Mouse (Mus musculus): ENCODE results near the gene Il15ra. TPM values are rescaled to one million over a fixed set of nuclear protein-coding genes. Genes with fewer than 3 reads are reported as not detected.

Gene Il15ra
- polyA plus RNA-seq, 1 experiment: 33.2 TPM

DNA sequence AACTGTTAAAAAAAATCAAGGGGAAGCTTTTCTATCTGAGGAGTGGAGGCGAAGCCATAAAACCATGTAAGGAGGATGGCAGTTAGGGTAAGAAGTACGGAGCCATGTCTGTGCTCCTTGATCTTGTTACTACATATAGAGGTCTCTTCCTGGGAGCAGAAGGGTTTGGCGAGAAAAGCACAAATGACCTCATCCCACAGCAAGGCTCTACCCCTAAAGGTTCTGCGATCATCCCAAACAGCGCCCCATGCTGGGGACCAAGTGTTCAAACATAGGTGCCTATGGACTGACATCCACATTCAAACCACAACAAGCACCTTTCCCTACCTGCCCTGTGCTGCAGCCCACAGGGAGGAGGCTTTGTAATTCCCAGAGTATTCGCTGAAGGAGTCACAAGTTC, 40.7 kb upstream of the Il15ra start:
- TF ChIP-seq POLR2A (IDR thresholded peaks at IDR 0.05; ENCODE audit: low read depth, low read length) (no peak), CTCF (IDR thresholded peaks at IDR 0.05; ENCODE audit: extremely low read depth, insufficient read depth, insufficient read length, insufficient replicate concordance) (no peak)
- H3K4me1 ChIP-seq (ENCODE audit: control insufficient read depth, insufficient read depth, insufficient read length): peaks cover 16% of the 10 kb centered on the region; the same call in 1 of the 2 replicates
- peak in 1 of 2 experiments; percentile 56 for DNase-seq (ENCODE audit: low read depth in 1 of 2, low spot score in 2 of 2)
- WGBS: 60% methylated on average over 6 of the region's 6 CpGs
- no peaks in the 10 kb centered on the region for H3K36me3 ChIP-seq (ENCODE audit: control insufficient read depth, insufficient read depth, low read length)
- H3K27ac ChIP-seq (ENCODE audit: insufficient read depth, low read length): no peak overlapping the region
- H3K27me3 ChIP-seq (ENCODE audit: control insufficient read depth, insufficient read depth, low read length): no peaks in the 10 kb centered on the region
- peak overlapping the region; percentile 18; the same call in 1 of the 2 replicates for H3K4me3 ChIP-seq (ENCODE audit: extremely low read depth, insufficient read depth, insufficient read length)

GRCm38 (mm10) chr2:11664806-11665205, 40.3 kb upstream of the Il15ra start:
- Histone ChIP-seq H3K27ac (ENCODE audit: insufficient read depth, low read length) (no peak overlapping the region), H3K4me3 (ENCODE audit: extremely low read depth, insufficient read depth, insufficient read length) (no peak overlapping the region), H3K4me1 (ENCODE audit: control insufficient read depth, insufficient read depth, insufficient read length) (peaks cover 12% of the 10 kb centered on the region; the same call in 1 of the 2 replicates), H3K27me3 (ENCODE audit: control insufficient read depth, insufficient read depth, low read length) (no peaks in the 10 kb centered on the region), H3K36me3 (ENCODE audit: control insufficient read depth, insufficient read depth, low read length) (no peaks in the 10 kb centered on the region)
- no peak for TF ChIP-seq CTCF (IDR thresholded peaks at IDR 0.05; ENCODE audit: extremely low read depth, insufficient read depth, insufficient read length, insufficient replicate concordance)
- TF ChIP-seq POLR2A (IDR thresholded peaks at IDR 0.05; ENCODE audit: low read depth, low read length): no peak
- 85% methylated on average over 4 of the region's 4 CpGs for WGBS
- no peak for DNase-seq (ENCODE audit: low read depth in 1 of 2, low spot score in 2 of 2)

DNA sequence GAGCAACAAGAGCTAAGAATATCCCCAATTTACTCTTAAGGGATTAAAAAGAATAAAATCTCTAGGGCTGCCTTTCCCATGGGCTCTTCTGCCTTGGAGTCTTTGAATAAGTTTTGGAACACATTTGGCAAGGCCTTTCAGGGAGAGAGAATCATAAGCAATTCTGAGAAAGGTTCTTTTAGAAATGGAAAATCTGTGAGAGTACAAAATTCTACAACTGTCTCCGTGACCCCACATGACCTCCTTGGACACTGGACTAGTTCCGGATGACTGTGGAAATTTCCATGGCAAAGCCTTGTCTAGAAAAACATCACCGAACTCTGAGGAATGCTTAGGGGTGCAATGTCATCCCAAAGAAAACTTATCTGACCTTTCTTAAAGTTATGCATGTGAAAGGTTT, 39.8 kb upstream of the Il15ra start:
- Histone ChIP-seq H3K27ac (ENCODE audit: insufficient read depth, low read length) (no peak overlapping the region), H3K4me3 (ENCODE audit: extremely low read depth, insufficient read depth, insufficient read length) (no peak overlapping the region), H3K27me3 (ENCODE audit: control insufficient read depth, insufficient read depth, low read length) (no peaks in the 10 kb centered on the region), H3K36me3 (ENCODE audit: control insufficient read depth, insufficient read depth, low read length) (no peaks in the 10 kb centered on the region), H3K4me1 (ENCODE audit: control insufficient read depth, insufficient read depth, insufficient read length) (peaks cover 12% of the 10 kb centered on the region; the same call in 1 of the 2 replicates)
- 86% methylated on average over 3 of the region's 3 CpGs for WGBS
- no peak for TF ChIP-seq CTCF (IDR thresholded peaks at IDR 0.05; ENCODE audit: extremely low read depth, insufficient read depth, insufficient read length, insufficient replicate concordance)
- TF ChIP-seq POLR2A (IDR thresholded peaks at IDR 0.05; ENCODE audit: low read depth, low read length): no peak
- DNase-seq (ENCODE audit: low read depth in 1 of 2, low spot score in 2 of 2): no peak

- Histone ChIP-seq H3K4me3 (ENCODE audit: extremely low read depth, insufficient read depth, insufficient read length) (no peak overlapping the region), H3K36me3 (ENCODE audit: control insufficient read depth, insufficient read depth, low read length) (no peaks in the 10 kb centered on the region), H3K27me3 (ENCODE audit: control insufficient read depth, insufficient read depth, low read length) (no peaks in the 10 kb centered on the region), H3K4me1 (ENCODE audit: control insufficient read depth, insufficient read depth, insufficient read length) (no peaks in the 10 kb centered on the region), H3K27ac (ENCODE audit: insufficient read depth, low read length) (no peak overlapping the region)
- peak in 1 of 2 experiments; percentile 41 for DNase-seq (ENCODE audit: low read depth in 1 of 2, low spot score in 2 of 2)
- WGBS: 24% methylated on average over 3 of the region's 3 CpGs
- TF ChIP-seq CTCF (IDR thresholded peaks at IDR 0.05; ENCODE audit: extremely low read depth, insufficient read depth, insufficient read length, insufficient replicate concordance): peak; percentile 36; the same call in 1 of the 2 replicates
- TF ChIP-seq POLR2A (IDR thresholded peaks at IDR 0.05; ENCODE audit: low read depth, low read length): no peak
These were observed 32.9 kb upstream of the Il15ra start for GRCm38 (mm10) chr2:11672144-11672543.

GRCm38 (mm10) chr2:11679626-11680025, 25.5 kb upstream of the Il15ra start:
- DNase-seq (ENCODE audit: low read depth in 1 of 2, low spot score in 2 of 2): no peak
- WGBS: 72% methylated on average over 7 of the region's 7 CpGs
- no peak overlapping the region for H3K4me3 ChIP-seq (ENCODE audit: extremely low read depth, insufficient read depth, insufficient read length)
- no peak for TF ChIP-seq POLR2A (IDR thresholded peaks at IDR 0.05; ENCODE audit: low read depth, low read length)
- TF ChIP-seq CTCF (IDR thresholded peaks at IDR 0.05; ENCODE audit: extremely low read depth, insufficient read depth, insufficient read length, insufficient replicate concordance): no peak
- no peaks in the 10 kb centered on the region; the same call in 1 of the 2 replicates for H3K36me3 ChIP-seq (ENCODE audit: control insufficient read depth, insufficient read depth, low read length)
- no peak overlapping the region for H3K27ac ChIP-seq (ENCODE audit: insufficient read depth, low read length)
- H3K27me3 ChIP-seq (ENCODE audit: control insufficient read depth, insufficient read depth, low read length): no peaks in the 10 kb centered on the region
- no peaks in the 10 kb centered on the region for H3K4me1 ChIP-seq (ENCODE audit: control insufficient read depth, insufficient read depth, insufficient read length)

DNA sequence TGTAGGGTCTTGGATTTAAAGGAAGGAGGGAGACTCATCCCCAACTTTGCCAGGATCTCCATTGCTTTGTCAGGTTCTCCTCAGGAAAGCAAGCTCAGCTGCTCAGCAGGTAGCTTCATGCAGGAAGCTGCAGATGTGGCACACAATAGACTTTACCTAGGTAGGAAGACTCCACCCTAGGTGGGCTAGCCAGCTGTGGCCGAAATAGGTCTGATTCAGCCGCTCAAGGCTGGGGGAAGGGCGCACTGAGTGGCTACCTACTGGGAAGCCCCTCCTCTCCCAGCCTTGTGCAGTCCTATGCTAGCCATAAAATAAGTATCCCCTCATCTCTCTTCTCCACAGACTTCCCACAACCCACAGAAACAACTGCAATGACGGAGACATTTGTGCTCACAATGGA, 22.4 kb upstream of the Il15ra start:
- H3K4me1 ChIP-seq (ENCODE audit: control insufficient read depth, insufficient read depth, insufficient read length): no peaks in the 10 kb centered on the region
- 83% methylated on average over 4 of the region's 4 CpGs for WGBS
- H3K27ac ChIP-seq (ENCODE audit: insufficient read depth, low read length): no peak overlapping the region
- H3K36me3 ChIP-seq (ENCODE audit: control insufficient read depth, insufficient read depth, low read length): no peaks in the 10 kb centered on the region; the same call in 1 of the 2 replicates
- H3K27me3 ChIP-seq (ENCODE audit: control insufficient read depth, insufficient read depth, low read length): no peaks in the 10 kb centered on the region
- DNase-seq (ENCODE audit: low read depth in 1 of 2, low spot score in 2 of 2): no peak
- TF ChIP-seq CTCF (IDR thresholded peaks at IDR 0.05; ENCODE audit: extremely low read depth, insufficient read depth, insufficient read length, insufficient replicate concordance) (no peak), POLR2A (IDR thresholded peaks at IDR 0.05; ENCODE audit: low read depth, low read length) (no peak)
- H3K4me3 ChIP-seq (ENCODE audit: extremely low read depth, insufficient read depth, insufficient read length): no peak overlapping the region

DNA sequence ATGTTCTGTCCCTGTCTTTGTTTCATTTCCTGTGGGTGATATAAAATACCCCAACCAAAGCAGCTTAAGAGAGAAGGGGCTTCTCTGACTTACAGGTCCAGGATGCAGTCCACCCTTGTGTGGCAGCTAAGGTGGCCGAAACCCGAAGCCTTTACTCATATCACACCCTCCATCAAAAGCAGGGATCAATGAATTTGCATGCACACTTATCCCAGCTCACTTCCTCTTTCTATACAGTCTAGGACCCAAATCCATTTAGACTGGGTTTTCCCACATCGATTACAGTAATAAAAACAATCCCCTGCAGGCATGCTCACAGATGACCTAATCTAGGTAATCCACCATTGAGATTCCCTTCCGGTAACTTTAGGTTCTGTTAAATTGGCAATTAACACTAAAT, 18.6 kb upstream of the Il15ra start:
- H3K27me3 ChIP-seq (ENCODE audit: control insufficient read depth, insufficient read depth, low read length): no peaks in the 10 kb centered on the region
- DNase-seq (ENCODE audit: low read depth in 1 of 2, low spot score in 2 of 2): no peak
- H3K27ac ChIP-seq (ENCODE audit: insufficient read depth, low read length): no peak overlapping the region
- TF ChIP-seq CTCF (IDR thresholded peaks at IDR 0.05; ENCODE audit: extremely low read depth, insufficient read depth, insufficient read length, insufficient replicate concordance): no peak
- no peak for TF ChIP-seq POLR2A (IDR thresholded peaks at IDR 0.05; ENCODE audit: low read depth, low read length)
- WGBS: 71% methylated on average over 4 of the region's 4 CpGs
- no peak overlapping the region for H3K4me3 ChIP-seq (ENCODE audit: extremely low read depth, insufficient read depth, insufficient read length)
- H3K36me3 ChIP-seq (ENCODE audit: control insufficient read depth, insufficient read depth, low read length): no peaks in the 10 kb centered on the region; the same call in 1 of the 2 replicates
- no peaks in the 10 kb centered on the region for H3K4me1 ChIP-seq (ENCODE audit: control insufficient read depth, insufficient read depth, insufficient read length)

Measured in spleen, adult 2 months (tissue).